Mouse (Mus musculus): ENCODE measurements around the gene Rere.

Rere gene

GRCm38 (mm10) chr4:150333927-150334682 lies 52.7 kb downstream of the Rere start:
- in situ Hi-C loops (cut with MboI; ENCODE audit: unreplicated experiment in 2 of 2) = loop anchor here (25.0 kb wide), 1 partner anchor 553 kb away; no protein-coding TSS in a partner anchor

DNA sequence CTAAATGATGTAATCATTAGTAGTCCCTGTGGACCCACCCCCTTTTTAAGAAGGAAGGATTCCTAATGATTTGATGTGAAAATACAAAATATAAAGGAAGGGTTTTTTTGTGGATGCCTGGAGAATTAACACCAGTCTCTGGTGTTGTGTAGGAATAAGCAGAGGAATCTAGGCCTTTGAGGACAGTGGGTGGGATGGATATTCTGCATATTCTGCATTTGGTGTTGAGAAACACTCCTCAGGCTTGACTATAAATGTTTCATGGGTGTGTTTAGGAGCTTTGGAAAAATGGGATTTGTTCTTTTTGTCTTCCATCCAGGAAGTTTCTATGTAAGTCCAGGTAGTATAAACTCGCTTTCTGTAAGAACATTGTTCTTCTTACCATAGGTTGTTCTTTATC lies 55.8 kb downstream of the Rere start:
- in situ Hi-C loops (cut with MboI; ENCODE audit: unreplicated experiment in 2 of 2) = loop anchor here (25.0 kb wide), 1 partner anchor 550 kb away; no protein-coding TSS in a partner anchor

DNA sequence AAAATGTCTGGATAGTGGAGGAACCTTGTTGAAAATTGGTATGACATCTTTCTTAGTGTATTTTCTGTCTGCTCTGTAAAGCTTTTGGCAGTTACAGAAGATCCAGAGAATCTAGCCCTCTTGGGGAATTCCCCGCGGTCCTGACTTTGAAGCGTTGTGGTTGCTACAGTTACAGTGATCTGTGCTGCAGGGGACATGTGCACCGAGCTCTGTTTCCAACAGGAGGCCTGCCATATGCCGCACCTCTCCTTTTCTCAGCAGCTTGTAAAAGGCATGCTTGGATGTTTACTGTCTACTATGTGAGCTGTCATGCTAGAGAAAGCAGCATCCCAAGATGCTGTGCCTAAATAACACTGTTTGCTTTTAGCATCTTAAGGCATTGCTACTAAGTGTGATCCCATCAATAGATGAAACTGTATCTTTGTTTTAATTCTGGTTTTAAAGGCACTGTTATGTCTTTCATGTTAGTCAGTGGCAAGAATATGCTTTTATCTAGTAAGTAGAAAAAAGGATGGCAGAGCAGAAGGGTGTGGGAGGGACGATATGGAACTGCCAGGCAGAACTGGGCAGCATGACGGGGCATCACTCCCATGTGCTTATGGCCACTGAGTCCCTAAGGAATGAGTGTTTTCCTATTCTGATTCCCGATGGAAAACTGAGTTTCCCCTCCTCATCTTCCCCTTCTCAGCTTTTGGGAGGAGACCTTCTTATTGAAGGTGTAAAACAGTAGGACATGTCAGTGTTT lies 57.6 kb downstream of the Rere start:
- in situ Hi-C loops (cut with MboI; ENCODE audit: unreplicated experiment in 2 of 2) = loop anchor here (25.0 kb wide), 1 partner anchor 548 kb away; no protein-coding TSS in a partner anchor

GRCm38 (mm10) chr4:150340796-150341525 lies 59.5 kb downstream of the Rere start:
- in situ Hi-C loops (cut with MboI; ENCODE audit: unreplicated experiment in 2 of 2) = loop anchor here (5.0 to 25.0 kb wide), 5 partner anchors 76 to 546 kb away; no protein-coding TSS in a partner anchor

DNA sequence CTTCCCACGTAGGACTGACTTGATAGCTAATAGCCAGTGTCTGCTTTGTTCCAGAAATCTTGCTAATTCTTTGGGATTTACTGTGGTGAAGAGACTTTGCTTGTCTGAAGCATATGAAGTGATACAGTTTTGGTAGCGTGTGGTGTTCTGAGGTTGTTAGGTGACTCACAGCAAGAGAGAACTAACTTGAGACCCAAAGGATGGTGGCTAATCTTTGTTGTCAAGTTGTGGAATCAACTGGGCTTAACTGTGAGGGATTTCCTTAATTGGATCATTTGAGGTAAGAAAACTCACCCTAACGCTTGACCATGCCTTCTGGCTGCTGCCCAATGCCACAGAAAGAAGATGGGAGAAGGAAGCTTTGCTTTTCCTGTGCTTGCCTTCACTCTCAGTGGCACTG lies 63.1 kb downstream of the Rere start:
- in situ Hi-C loops (cut with MboI; ENCODE audit: unreplicated experiment in 2 of 2) = loop anchor here (5.0 to 25.0 kb wide), 5 partner anchors 80 to 543 kb away; no protein-coding TSS in a partner anchor

- in situ Hi-C loops (cut with MboI; ENCODE audit: unreplicated experiment in 2 of 2) = loop anchor here (5.0 to 25.0 kb wide), 3 partner anchors 82 to 540 kb away; no protein-coding TSS in a partner anchor
These were observed 65.4 kb downstream of the Rere start for GRCm38 (mm10) chr4:150346651-150347386.

- in situ Hi-C loops (cut with MboI; ENCODE audit: unreplicated experiment in 2 of 2) = loop anchor here (5.0 to 25.0 kb wide), 3 partner anchors 83 to 540 kb away; no protein-coding TSS in a partner anchor
These were observed 65.9 kb downstream of the Rere start for GRCm38 (mm10) chr4:150347387-150347672.

DNA sequence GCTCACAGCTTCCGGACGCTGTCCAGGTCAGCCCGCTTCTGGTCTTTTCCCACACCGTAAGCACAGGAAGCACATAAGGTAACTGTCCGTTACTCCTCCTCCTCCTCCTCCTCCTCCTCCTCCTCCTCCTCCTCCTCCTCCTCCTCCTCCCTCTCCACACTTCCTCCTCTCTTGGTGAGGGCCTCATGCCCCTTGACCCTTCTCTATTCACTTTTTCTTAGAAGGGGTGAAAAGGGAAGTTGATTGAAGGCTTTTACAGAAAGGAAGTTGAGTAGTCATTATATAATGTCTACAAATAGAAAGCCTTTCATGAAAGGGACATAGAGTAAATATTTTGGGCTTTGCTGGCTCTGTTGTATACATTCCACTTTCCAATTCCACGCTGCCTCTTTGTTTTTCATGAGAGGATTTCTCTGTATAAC lies 68.2 kb downstream of the Rere start:
- in situ Hi-C loops (cut with MboI; ENCODE audit: unreplicated experiment in 2 of 2) = loop anchor here (5.0 to 25.0 kb wide), 4 partner anchors 85 to 1663 kb away; partner anchors contain the start of gene Klhl21 (in 1 of the 2)

DNA sequence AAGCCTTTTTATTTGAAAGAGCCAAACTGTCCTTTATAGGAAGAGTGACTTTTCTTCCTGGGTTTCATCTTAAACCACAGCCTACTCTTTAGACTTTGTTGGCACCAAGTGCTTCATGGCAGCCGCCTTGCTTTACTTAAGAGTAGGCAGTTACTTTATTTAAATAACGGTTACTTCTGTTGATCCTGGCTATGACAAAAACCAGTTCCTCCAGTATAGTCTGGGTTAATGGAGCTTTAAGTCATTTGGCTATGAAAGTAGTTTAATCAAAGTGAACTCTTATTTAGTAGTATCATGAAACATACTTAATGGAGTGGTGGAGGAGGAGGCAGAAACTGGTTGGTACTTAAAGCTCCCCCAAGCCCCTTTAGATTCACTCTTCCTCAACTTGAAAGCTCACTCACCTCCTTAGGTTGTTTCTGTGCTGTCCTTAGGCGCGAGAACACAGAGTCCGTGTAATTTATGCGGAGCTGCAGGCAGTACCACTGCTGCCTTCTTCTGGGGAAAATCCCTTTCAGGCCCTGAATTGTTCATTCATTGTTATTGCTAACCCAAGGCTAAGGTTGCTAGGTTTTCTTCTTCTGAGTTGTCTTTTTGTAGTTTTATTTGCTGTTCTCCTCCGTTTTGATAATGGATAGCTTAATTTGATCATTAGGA lies 70.1 kb downstream of the Rere start:
- in situ Hi-C loops (cut with MboI; ENCODE audit: unreplicated experiment in 2 of 2) = loop anchor here in 1 of 2 experiments (25.0 kb wide), 1 partner anchor 1661 kb away; the partner anchor contains the start of gene Klhl21

DNA sequence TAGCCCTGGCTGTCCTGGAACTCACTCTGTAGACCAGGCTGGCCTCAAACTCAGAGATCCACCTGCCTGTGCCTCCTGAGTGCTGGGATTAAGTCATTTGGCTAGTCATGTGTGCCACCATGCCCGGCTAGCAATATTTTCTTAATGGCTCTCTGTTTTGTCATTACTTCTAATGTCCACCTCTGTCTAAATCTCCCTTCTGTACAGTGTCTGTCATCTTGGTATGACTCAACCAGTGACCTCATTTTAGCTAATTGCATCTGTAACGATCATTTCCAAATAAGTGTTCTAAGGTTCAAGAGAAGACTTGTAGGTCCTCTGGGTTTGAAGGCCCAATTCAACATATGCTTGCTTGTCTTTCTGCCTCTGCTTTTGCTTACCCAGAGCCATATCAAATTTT lies 71.3 kb downstream of the Rere start:
- in situ Hi-C loops (cut with MboI; ENCODE audit: unreplicated experiment in 2 of 2) = loop anchor here in 1 of 2 experiments (25.0 kb wide), 1 partner anchor 1660 kb away; the partner anchor contains the start of gene Klhl21

DNA sequence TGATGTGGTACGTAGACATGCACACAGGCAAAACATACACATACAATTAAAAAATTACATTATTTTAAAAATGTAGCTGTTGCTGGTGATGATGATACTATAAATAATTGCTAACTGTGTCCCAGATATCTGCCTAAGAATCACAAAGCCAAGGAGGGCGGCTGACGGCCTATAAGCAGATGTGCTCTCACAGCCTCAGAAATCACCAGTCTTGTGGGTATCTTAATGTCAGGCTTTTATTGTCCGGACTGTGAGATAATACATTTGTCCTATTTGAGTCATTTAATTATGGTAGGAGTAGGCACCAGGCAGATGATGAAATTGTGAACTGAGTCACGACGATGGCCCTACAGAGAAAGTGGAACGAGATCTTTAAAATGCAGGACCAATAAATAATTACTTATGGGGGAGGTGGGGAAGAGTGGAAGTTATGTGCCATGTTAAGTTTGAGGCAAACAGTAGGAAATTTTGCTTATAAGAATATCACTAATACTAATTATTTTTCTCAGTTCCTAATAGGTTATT lies 72.0 kb downstream of the Rere start:
- in situ Hi-C loops (cut with MboI; ENCODE audit: unreplicated experiment in 2 of 2) = loop anchor here in 1 of 2 experiments (25.0 kb wide), 1 partner anchor 1659 kb away; the partner anchor contains the start of gene Klhl21

GRCm38 (mm10) chr4:150355801-150356200 lies 74.4 kb downstream of the Rere start:
- in situ Hi-C loops (cut with MboI; ENCODE audit: unreplicated experiment in 2 of 2) = loop anchor here in 1 of 2 experiments (25.0 kb wide), 1 partner anchor 1656 kb away; the partner anchor contains the start of gene Klhl21

- in situ Hi-C loops (cut with MboI; ENCODE audit: unreplicated experiment in 2 of 2) = loop anchor here (10.0 to 25.0 kb wide), 2 partner anchors 93 to 1650 kb away; partner anchors contain the start of gene Klhl21 (in 1 of the 2)
These were observed 80.7 kb downstream of the Rere start for GRCm38 (mm10) chr4:150361986-150362691.

DNA sequence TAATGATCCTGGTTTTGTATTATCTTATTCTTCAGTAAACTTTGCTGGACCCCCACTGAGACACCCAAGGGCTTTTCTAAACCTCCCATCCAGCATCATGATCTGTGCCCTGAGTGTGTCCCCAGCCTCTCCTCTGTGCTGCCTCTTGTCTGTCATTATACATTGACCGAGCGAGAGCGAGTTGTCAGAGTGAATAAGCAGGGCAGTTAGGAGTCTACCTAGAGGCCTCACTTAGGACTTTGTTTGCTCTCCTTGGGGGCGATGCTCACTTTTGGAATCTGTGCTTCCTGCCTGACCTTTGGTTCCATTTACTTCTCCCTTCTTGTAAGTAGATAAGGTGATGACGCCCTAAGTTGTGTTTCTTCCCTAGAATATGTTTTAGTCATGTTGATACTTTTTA lies 81.4 kb downstream of the Rere start:
- in situ Hi-C loops (cut with MboI; ENCODE audit: unreplicated experiment in 2 of 2) = loop anchor here (10.0 to 25.0 kb wide), 2 partner anchors 92 to 1649 kb away; partner anchors contain the start of gene Klhl21 (in 1 of the 2)

- in situ Hi-C loops (cut with MboI; ENCODE audit: unreplicated experiment in 2 of 2) = loop anchor here (5.0 to 25.0 kb wide), 3 partner anchors 90 to 1648 kb away; partner anchors contain the start of gene Klhl21 (in 1 of the 2)
These were observed 83.3 kb downstream of the Rere start for GRCm38 (mm10) chr4:150364786-150365185.

- in situ Hi-C loops (cut with MboI; ENCODE audit: unreplicated experiment in 2 of 2) = loop anchor here (5.0 to 25.0 kb wide), 3 partner anchors 88 to 1646 kb away; partner anchors contain the start of gene Klhl21 (in 1 of the 2)
These were observed 85.2 kb downstream of the Rere start for GRCm38 (mm10) chr4:150366510-150367208.
